Mouse (Mus musculus): Measurements from ENCODE around the gene Clcn6. TPM values are rescaled to one million over a fixed set of nuclear protein-coding genes. Genes with fewer than 3 reads are reported as not detected.
"Not testable (repeated sequence)": the region's sequence is repeated elsewhere in the genome, so short reads cannot be mapped to it uniquely, and the experiment has no call there.

Clcn6 gene
- polyA plus RNA-seq, 1 experiment from 2014 or later, result 35.3 TPM

GRCm38 (mm10) chr4:148050396-148050914 lies 11.8 kb upstream of the Clcn6 start:
- not testable (repeated sequence) for H3K4me3 ChIP-seq (replicated peaks); H3K27ac ChIP-seq; H3K9ac ChIP-seq (replicated peaks); ATAC-seq; H3K27me3 ChIP-seq; H3K9me3 ChIP-seq; H3K4me2 ChIP-seq (replicated peaks)
- Histone ChIP-seq H3K36me3 (peaks cover 93% of the 10 kb centered on the region), H3K4me1 (replicated peaks) (peaks cover 15% of the 10 kb centered on the region)
- WGBS, result 97% methylated on average over 3 of the region's 3 CpGs

- H3K27me3 ChIP-seq, result no peaks in the 10 kb centered on the region
- WGBS, result 43% methylated on average over 4 of the region's 4 CpGs
- H3K4me1 ChIP-seq (replicated peaks), result peaks cover 48% of the 10 kb centered on the region
- H3K4me2 ChIP-seq (replicated peaks), result 0 out of 2 replicates have a peak overlapping the region, but pooled peaks have one; percentile 15
- H3K36me3 ChIP-seq, result peaks cover 70% of the 10 kb centered on the region
- H3K4me3 ChIP-seq (replicated peaks), result no peak overlapping the region
- no peaks in the 10 kb centered on the region for H3K9me3 ChIP-seq
- peak overlapping the region; percentile 32; the same call in 1 of the 2 replicates for H3K9ac ChIP-seq (replicated peaks)
- peak overlapping the region; percentile 11; the same call in 1 of the 2 replicates for H3K27ac ChIP-seq
- ATAC-seq, result peak; percentile 41
Measured at GRCm38 (mm10) chr4:148046450-148047031, 7.9 kb upstream of the Clcn6 start.

- Histone ChIP-seq H3K27me3 (no peaks in the 10 kb centered on the region), H3K4me1 (replicated peaks) (peaks cover 72% of the 10 kb centered on the region), H3K27ac (no peak overlapping the region), H3K9ac (replicated peaks) (no peak overlapping the region), H3K9me3 (no peaks in the 10 kb centered on the region), H3K4me2 (replicated peaks) (no peak overlapping the region), H3K4me3 (replicated peaks) (no peak overlapping the region), H3K36me3 (peaks cover 47% of the 10 kb centered on the region)
- 93% methylated on average over 2 of the region's 2 CpGs for WGBS
- no peak for ATAC-seq
Measured at GRCm38 (mm10) chr4:148044113-148044512, 5.5 kb upstream of the Clcn6 start.

- not testable (repeated sequence) for ATAC-seq; H3K27ac ChIP-seq; H3K9ac ChIP-seq (replicated peaks); H3K27me3 ChIP-seq; H3K4me3 ChIP-seq (replicated peaks); H3K9me3 ChIP-seq
- WGBS, result 93% methylated on average over 6 of the region's 8 CpGs
- Histone ChIP-seq H3K36me3 (peaks cover 40% of the 10 kb centered on the region), H3K4me2 (replicated peaks) (peak overlapping the region; percentile 91; the same call in 1 of the 2 replicates), H3K4me1 (replicated peaks) (peaks cover 73% of the 10 kb centered on the region)
Measured at GRCm38 (mm10) chr4:148043327-148043726, 4.7 kb upstream of the Clcn6 start.

- peak overlapping the region; percentile 91 for H3K4me3 ChIP-seq (replicated peaks)
- peak overlapping the region; percentile 89 for H3K27ac ChIP-seq
- H3K4me2 ChIP-seq (replicated peaks), result peak overlapping the region; percentile 91
- no peaks in the 10 kb centered on the region for H3K9me3 ChIP-seq
- no peak for ATAC-seq
- WGBS, result 5% methylated on average over 16 of the region's 16 CpGs
- peak overlapping the region; percentile 77 for H3K9ac ChIP-seq (replicated peaks)
- H3K27me3 ChIP-seq, result no peaks in the 10 kb centered on the region
- peaks cover 81% of the 10 kb centered on the region for H3K4me1 ChIP-seq (replicated peaks)
- peaks cover 28% of the 10 kb centered on the region for H3K36me3 ChIP-seq
Measured at GRCm38 (mm10) chr4:148041611-148042191, 3.1 kb upstream of the Clcn6 start.

GRCm38 (mm10) chr4:148040933-148041610 lies 2.5 kb upstream of the Clcn6 start:
- peak overlapping the region; percentile 77 for H3K9ac ChIP-seq (replicated peaks)
- no peaks in the 10 kb centered on the region for H3K9me3 ChIP-seq
- WGBS, result 0% methylated on average over 19 of the region's 19 CpGs
- H3K4me2 ChIP-seq (replicated peaks), result peak overlapping the region; percentile 91
- H3K4me1 ChIP-seq (replicated peaks), result peaks cover 75% of the 10 kb centered on the region
- H3K27me3 ChIP-seq, result no peaks in the 10 kb centered on the region
- peaks cover 28% of the 10 kb centered on the region for H3K36me3 ChIP-seq
- peak; percentile 53 for ATAC-seq
- H3K27ac ChIP-seq, result peak overlapping the region; percentile 89
- H3K4me3 ChIP-seq (replicated peaks), result peak overlapping the region; percentile 91

GRCm38 (mm10) chr4:148040029-148040830 lies 1.6 kb upstream of the Clcn6 start:
- Histone ChIP-seq H3K36me3 (peaks cover 25% of the 10 kb centered on the region), H3K4me1 (replicated peaks) (peaks cover 66% of the 10 kb centered on the region)

GRCm38 (mm10) chr4:148039254-148040028 lies 820 bp upstream of the Clcn6 start:
- ATAC-seq, result no peak
- Histone ChIP-seq H3K4me1 (replicated peaks) (peaks cover 62% of the 10 kb centered on the region), H3K9me3 (no peaks in the 10 kb centered on the region), H3K4me3 (replicated peaks) (peak overlapping the region; percentile 91), H3K9ac (replicated peaks) (peak overlapping the region; percentile 80), H3K36me3 (peaks cover 25% of the 10 kb centered on the region), H3K27ac (peak overlapping the region; percentile 89), H3K4me2 (replicated peaks) (peak overlapping the region; percentile 91), H3K27me3 (no peaks in the 10 kb centered on the region)
- WGBS, result 18% methylated on average over 19 of the region's 19 CpGs

More at GRCm38 (mm10) chr4:148040029-148040830, 1.6 kb upstream of the Clcn6 start:
- Histone ChIP-seq H3K4me3 (replicated peaks) (peak overlapping the region; percentile 91), H3K9ac (replicated peaks) (peak overlapping the region; percentile 80), H3K4me2 (replicated peaks) (peak overlapping the region; percentile 91), H3K27me3 (no peaks in the 10 kb centered on the region), H3K27ac (peak overlapping the region; percentile 89), H3K9me3 (no peaks in the 10 kb centered on the region)
- peak; percentile 0 for ATAC-seq
- 60% methylated on average over 15 of the region's 15 CpGs for WGBS

GRCm38 (mm10) chr4:148038079-148038599 lies 482 bp downstream of the Clcn6 start:
- ATAC-seq, result no peak
- Histone ChIP-seq H3K4me1 (replicated peaks) (peaks cover 60% of the 10 kb centered on the region), H3K27me3 (no peaks in the 10 kb centered on the region), H3K36me3 (peaks cover 28% of the 10 kb centered on the region), H3K4me3 (replicated peaks) (peak overlapping the region; percentile 91), H3K9me3 (no peaks in the 10 kb centered on the region), H3K4me2 (replicated peaks) (peak overlapping the region; percentile 91), H3K27ac (peak overlapping the region; percentile 90), H3K9ac (replicated peaks) (peak overlapping the region; percentile 93)
- 8% methylated on average over 26 of the region's 26 CpGs for WGBS

GRCm38 (mm10) chr4:148035440-148035839 lies 3.2 kb downstream of the Clcn6 start:
- Histone ChIP-seq H3K36me3 (peaks cover 44% of the 10 kb centered on the region), H3K4me3 (replicated peaks) (no peak overlapping the region), H3K4me2 (replicated peaks) (no peak overlapping the region), H3K4me1 (replicated peaks) (peaks cover 33% of the 10 kb centered on the region), H3K27ac (no peak overlapping the region), H3K9me3 (no peaks in the 10 kb centered on the region), H3K27me3 (no peaks in the 10 kb centered on the region), H3K9ac (replicated peaks) (no peak overlapping the region)
- ATAC-seq, result no peak
- 90% methylated on average over 3 of the region's 3 CpGs for WGBS
